Mouse (Mus musculus): Measurements from ENCODE around the gene Syk.

DNA sequence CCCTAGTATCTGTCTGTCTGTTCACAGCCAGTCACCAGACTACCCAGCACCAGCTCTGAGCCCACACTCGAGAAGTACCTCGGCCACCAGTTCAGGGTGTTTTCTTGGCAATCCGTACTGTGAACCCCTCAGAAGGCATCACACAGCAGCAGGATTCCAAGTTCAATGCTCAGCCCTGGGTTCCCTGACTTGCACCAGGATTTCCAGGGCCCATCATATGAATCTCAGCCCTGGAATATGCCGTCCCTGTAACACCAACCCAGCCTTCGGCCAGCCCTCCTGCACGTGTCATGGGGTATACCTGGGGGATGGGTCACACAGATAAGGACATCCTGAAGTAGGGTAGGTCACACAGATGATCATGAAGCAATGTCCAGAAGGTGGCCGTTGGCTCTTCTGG, 75.0 kb downstream of the Syk start:
- TF ChIP-seq CTCF (IDR thresholded peaks at IDR 0.05; ENCODE audit: extremely low read depth, insufficient read depth, insufficient read length, insufficient replicate concordance) (no peak), POLR2A (IDR thresholded peaks at IDR 0.05; ENCODE audit: low read depth, low read length) (no peak)
